Mouse (Mus musculus): Measurements from ENCODE around the gene Amot. TPM values are rescaled to one million over a fixed set of nuclear protein-coding genes. Genes with fewer than 3 reads are reported as not detected.

Amot gene
- polyA plus RNA-seq, 1 experiment from 2014 or later = 1.7 TPM

DNA sequence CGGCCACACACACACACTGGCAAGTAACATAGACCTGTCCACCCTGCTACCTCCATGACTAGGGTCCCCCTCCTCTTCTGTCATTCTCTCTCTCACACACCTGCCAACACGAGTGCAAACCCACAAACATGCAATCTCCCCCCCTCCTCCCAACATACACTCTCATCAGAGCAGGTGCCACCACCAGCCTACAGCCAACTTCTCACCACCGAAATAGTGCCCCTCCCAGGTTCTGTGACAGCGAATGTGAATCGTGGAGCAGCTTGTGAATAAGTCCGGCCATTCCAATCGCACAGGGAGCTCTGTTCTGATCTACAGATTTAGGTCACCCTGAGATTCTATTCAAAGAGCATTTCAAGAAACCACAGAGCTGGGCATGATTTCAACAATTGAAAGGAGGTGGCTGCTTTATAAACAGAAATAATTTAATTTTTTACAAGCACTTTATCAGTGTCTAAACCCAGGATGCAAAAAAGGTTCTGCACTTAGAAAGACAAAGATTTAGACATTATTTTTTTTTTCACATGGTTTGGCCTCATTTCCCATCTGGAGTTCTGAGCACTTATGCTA lies 21.4 kb downstream of the Amot start:
- DNase-seq (ENCODE audit: low spot score) = no peak

DNA sequence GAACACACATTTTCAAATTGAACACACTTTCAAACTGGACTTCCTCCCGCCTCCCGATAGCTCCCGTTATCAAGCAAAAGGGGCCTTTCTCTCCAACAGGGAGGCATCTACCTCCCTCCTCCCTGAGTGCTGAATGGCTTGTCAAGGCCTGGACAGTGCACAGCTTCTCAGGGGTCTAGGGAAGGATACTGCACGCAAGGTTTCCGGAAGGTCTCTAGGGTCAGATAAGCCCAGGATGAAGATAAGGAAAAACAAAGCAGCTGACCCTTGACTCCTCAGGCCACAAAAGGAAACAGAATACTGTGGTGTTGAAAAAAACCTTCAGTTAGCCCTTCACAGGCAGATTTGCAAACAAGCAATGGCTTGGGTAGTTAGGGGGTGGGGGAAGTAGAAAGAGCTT lies 22.6 kb downstream of the Amot start:
- no peak for DNase-seq (ENCODE audit: low spot score)

DNA sequence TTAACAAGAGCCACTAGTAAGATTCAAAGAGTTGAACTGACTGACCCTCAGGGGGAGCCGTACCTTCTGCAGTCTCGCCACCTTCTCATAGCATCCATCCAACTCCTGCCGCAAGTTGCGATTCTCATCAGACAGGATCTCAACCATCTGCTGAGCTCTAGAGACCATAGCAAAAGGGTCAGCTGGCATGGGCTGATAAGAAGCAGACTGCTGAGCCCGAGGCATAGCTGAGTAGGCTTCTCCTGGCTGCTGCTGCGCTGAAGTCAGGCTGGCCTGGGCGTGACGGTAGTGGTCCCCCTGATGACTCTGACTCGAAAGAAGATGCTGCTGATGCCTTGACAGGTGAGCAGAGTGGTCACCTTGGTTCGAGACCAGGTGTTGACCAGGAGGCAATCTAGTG lies 25.0 kb downstream of the Amot start:
- no peak for DNase-seq (ENCODE audit: low spot score)

DNA sequence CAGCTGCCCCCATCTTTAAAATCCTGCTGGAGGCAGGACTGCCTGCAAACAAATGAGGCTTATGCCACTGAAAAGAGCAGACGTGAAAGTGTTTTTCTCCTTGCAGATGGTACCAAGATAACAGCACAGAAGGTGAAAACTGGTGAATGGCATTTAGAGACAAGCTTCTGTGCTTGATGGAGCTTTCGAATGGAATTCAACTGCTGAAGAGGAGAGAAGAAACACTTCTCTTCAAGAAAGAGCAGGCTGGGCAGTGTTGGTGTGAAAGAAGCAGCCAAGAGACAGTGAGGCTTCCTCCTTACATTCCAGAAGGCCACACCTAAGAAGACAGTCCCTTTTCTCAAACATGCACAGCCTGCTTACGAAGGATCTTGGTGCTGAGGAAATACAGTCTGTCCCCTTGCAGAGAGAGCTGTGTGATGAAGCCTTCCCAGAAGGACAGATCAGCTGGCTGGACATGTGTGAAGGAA lies 27.2 kb downstream of the Amot start:
- DNase-seq (ENCODE audit: low spot score) = no peak

DNA sequence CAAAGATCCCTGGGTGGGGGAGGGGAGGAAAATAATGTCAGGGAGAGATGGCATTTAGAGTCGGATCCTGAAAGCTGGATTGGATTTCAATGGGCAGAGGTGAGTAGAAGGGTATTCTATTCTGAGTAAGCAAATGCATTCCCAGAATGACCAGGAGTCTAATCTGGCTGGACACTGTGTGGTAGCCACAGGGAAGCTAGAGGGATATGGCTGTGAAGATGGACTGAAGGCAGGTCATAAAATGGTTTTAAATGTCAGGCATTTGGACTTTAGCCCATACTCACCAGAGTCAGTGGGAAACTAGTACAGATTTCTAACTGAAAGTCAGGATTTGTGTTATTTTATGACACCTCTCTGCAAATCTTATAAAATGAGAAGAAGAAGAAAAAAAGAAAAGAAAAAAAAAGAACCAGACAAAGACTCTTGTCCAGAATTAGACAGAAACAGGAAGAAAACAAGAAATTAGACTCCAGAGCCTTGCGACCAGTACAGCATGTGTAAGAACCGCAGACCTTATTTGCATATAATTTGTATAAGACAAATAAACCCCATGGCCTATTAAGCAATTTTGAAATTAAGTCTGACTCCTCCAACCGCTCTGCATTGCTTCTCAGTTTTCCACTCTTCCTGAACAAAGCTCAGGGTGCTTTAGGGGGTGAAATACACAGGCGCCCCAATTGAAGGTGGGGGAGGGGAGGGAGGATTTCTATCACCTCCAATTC lies 27.8 kb downstream of the Amot start:
- DNase-seq (ENCODE audit: low spot score) = no peak

DNA sequence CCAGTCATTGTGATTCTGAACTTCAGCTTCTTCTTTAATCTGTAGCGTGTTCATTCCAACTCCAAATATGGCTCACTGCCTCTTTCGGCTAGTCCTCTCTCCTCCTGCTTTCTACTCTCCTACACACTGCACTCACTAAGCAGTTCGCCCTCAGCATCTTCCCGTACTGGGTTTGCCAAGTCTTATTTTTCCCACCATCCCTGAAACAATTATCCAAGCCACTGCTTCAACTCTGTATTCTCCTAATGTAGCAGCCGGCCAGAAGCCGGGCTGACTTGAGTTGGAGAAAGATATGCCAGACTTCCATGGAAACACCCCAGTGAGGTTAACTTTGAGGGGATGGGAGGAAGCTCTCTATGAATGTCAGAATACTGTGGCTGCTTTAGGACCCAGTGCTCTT lies 36.7 kb downstream of the Amot start:
- no peak for DNase-seq (ENCODE audit: low spot score)

DNA sequence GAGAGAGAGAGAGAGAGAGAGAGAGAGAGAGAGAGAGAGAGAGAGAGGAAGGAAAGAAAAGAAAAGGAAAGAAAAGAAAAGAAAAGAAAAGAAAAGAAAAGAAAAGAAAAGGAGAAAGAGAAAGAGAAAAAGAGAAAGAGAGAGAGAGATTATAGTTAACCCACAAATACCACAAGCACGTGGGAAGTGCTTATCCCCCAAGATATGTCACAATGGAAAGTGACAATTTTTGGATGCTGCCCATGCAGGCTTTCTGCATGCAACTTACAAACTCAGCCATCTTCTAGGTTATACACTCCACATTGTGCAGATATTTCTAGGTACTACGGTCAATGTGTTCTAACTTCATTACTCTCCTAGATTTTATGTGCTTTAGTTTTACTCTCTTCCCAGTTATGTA lies 41.5 kb downstream of the Amot start:
- DNase-seq (ENCODE audit: low spot score) = no peak

DNA sequence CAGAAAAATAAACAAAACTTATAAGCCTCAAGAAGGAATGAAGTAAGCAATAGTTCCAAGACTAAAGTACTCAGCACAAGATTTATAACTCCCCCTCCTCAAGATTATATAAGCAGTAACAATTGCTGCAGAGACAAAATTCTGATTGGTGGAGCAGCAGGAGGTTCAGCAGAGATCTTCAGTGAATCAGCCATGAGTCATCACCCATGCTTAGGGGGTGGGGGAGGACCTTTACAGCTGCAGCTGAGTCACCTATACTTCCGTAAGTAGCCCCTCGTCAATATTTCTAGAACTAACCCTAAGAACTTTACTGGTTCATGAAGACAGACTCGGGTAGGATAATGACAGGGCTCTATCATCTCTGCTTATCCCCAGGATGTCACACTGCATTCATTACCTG lies 43.6 kb downstream of the Amot start:
- no peak for DNase-seq (ENCODE audit: low spot score)

DNA sequence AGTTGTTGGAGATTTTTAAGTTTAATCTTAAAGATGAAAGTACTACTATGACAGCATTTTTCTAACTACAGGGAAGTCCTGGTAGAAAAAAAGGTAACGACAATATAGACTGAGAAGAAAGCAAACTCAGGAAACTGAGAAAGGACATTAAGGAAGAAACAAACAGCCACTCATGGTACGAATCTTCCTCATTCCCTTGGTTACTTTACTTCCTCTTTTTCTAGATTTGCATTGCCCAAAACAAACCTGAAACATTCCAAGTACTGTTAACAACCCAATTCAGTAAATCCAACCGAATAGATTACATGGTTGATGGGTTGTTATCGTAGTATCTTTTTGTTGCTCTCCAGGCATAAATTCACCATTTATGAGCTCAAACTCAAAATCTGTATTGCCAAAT lies 48.7 kb downstream of the Amot start:
- no peak for DNase-seq (ENCODE audit: low spot score)

DNA sequence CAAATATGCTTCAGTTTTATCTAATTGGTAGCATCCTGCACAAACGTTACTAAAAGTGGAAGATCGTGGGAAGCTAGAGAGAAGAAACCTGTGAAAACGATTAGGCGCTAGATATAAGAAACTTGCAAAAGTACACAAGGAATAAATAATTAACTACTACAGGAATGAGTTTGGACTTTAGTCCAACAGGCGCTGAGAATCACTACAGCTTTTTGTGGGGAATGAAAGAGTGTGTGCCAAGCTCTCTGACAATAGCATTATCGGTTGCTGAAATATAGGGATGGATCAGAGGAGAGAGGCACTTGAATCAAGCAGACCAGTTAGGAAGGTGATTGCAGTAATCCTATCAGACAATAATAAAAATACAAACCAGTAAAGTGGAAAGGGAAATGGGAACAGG lies 49.4 kb downstream of the Amot start:
- no peak for DNase-seq (ENCODE audit: low spot score)

DNA sequence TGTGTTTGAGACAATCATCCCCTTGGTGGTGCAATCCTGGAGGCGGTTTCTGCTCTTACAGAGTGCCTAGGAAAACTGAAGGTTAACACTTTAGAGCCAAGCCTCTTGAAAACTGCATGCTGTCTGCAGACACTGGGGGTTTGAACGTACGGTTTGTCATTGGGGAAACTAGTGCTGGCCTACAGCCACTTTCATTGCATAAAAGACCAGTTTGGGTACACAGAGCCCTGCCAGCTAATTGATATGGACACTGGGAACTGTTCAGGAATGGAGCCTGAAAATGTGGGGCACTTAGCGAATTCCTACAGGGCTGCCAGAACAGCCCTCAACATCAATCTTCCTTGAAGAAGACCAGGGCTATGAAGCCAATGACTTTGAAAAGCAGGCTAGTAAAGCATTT lies 50.2 kb downstream of the Amot start:
- DNase-seq (ENCODE audit: low spot score) = no peak

DNA sequence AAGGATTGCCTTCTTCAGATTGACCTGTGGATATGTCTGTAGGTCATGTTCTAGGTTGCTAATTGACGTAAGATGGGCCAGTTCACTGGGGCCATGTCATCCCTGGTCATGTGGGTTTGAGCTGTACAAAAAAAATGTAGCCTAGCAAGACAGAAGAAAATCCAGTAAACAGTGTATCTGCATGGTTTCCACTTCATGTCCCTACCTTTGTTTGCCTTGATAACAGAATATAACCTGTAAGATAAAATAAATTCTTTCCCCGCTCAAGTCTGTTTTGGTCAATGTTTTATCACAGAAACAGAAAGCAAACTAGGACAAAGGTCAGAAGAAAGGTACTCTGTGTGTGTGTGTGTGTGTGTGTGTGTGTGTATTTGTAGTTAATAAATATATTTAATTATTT lies 63.5 kb downstream of the Amot start:
- no peak for DNase-seq (ENCODE audit: low spot score)

DNA sequence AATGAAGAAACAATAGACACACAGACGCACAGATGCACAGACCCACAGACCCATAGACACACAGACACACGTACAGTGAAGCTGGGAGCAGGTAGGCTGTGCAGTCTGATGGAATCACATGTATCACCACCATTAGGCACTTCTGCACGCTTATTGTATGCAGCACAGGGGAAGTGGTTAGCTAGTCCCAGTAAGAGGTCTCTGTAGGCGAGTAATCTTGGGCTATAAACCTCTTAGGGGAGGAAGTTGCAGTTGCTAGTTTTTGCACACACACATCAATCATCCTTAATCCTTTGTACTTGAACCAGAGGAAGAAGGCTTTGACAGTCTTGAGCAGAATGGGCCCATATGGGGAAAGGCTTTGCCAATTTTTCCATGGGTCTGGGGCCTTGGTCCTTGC lies 71.3 kb downstream of the Amot start:
- peak; percentile 25 for DNase-seq (ENCODE audit: low spot score)

DNA sequence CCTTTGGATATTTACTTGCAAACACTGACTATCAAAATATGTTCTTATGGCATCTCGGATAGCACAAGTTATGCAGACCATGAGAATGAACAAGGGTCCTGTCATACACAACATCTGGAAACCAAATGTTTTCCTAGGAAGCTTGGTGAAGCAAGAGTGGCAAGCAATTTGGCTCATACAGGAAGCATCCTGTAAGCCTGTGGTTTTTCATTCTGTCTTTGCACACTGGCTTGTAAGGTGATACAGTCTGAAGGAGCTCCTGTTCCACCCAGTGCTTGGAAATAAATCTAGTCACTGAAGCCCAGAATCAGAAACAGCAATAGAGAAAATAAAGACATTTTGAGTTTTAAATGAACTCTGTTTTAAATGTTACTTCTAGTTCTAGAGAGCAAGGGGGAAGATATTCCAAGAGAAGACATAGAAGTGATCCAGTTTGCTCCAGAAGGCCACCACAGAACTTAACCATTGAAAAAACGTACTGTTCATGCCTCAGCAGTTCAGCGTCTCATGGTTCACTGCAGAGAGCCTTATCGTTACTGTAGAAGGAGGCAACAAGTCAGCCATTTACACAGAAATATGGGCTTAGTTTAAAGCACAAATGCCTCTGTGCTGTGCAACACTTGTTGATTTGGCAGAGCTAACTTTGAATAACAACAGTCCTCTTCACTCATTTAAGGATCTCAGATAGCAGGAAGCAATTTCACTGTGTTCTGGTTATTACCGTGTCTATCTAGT lies 74.0 kb downstream of the Amot start:
- no peak for DNase-seq (ENCODE audit: low spot score)

DNA sequence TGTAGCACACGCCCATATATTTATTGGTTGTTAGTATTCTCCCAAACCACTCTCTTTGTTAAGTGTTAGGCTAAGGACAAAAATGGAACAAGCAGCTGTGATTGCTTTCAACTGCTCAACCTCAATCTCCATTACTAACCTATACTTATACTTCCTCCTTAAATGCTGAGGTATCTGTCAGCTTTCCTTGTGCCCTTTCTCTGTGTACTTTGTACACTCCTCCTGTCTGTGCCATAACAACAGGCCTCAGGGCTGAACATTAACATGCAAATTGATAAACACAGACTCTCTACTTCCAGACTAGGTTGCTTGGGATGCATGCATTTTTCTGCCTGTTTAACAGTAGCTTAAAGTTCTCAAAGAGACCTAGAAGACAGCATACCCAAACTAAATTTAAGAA lies 76.2 kb downstream of the Amot start:
- DNase-seq (ENCODE audit: low spot score) = no peak

DNA sequence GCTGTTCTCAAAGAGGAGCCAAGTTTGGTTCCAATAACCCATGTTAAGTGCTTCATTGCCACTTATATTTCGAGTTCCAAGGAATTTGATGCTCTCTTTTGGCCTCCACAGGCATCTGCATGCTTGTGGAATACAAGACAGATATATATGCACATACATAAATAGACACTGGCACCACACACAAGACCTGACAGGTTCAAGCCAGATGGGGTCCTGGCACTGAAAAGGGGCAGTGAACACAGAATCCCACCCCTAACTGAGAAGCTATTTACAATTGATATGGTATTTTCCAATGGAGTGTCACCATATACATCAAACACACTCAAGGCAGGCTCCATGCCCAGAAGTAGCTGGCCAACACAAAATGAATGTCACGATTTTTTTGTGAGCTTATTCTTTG lies 81.0 kb downstream of the Amot start:
- DNase-seq (ENCODE audit: low spot score) = no peak

DNA sequence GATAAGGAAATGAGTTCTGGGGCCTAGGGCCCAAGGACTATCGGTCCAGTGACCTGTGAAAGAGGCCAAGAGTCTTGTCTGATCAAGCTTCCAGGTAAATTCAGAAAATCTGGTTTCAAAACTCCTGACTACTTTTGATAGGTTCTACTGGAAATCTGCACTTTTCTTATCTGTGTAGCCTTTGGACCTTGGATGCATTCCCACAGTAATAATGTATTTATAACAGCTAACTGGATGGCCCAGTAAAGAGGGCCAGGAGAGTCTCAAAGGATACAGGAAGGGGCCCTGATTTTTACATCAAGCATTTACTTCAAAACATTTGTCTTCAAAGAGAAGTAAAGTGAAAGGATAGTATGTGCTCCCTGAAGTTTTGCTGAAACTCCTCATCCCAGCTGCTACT lies 90.7 kb downstream of the Amot start:
- DNase-seq (ENCODE audit: low spot score) = no peak

DNA sequence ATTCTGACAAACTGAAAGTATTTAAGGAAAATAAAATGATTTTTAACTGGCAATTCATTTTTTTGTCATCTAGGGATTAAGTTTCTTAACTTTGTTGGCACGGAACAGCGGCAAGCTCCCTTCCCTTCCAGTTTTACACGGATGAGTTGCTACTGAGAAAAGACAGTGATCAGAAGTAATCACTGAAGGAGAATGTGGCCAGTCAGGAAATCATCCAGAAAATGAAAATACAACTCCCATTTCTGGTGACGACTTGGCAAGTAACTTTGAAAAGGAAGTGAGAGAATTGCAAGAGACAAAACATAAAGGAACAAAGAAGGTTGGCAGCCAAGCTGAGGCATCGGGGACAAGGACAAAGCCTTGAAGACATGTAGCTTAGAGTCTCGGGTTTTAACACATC lies 93.6 kb downstream of the Amot start:
- DNase-seq (ENCODE audit: low spot score) = no peak

DNA sequence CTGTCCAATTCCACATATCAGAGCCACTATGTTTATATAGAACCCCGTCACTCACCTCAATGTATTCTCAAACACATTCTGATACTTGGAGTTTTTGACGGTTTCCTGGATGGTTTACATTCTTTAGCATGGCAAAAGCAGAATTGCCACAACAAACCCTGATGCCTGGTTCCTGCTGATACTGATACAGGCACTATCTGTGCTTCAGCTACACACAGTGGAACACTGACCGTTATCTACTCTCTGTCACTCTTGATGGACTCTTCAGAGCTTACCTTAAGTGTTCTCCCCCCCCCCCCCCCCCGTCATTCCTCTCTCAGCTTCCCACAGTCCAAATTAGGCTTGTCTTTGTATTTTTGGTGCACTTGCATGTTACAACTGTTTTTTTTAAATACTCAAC lies 98.9 kb downstream of the Amot start:
- no peak for DNase-seq (ENCODE audit: low spot score)

DNA sequence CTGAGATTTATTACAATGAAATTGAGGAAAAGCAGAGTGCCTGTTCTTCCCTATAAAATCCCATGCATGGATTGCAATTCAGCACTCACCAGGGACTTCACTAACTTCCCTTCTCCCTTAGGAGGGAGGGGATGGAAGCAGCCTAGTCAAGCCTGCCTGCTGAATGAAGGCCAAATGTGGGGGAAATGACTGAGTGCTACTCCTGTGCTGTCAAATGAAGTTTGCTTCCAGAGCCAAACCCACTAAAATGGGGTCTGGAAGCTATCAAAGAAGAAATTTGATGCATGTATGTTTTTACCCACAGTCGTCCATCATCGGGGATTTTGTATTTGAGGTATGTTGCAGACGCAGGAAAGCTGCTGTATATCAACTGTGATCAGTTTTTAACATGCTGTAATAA lies 103.1 kb downstream of the Amot start:
- no peak for DNase-seq (ENCODE audit: low spot score)

DNA sequence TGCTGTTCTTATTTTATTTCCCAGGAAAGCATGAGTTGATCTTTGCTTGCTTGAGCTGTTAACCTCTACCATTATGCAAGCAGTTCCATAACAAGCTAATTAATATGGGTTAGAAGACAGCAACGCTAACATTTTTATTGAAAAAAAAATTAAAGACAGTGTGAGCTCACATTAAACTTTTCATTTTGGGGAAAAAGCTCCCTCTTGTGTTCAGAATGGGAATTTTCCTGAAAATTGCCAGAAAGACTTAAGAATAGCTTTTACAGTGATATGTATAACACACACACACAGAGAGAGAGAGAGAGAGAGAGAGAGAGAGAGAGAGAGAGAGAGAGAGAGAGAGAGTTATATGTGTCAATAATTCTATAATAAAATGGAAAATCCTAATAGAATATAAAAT lies 105.7 kb downstream of the Amot start:
- DNase-seq (ENCODE audit: low spot score) = peak; percentile 34
